Mouse (Mus musculus): ENCODE results near the gene Nova2.
A peak's percentile ranks its signal among the peaks of the same experiment; 100 is the strongest.

Nova2 gene

GRCm38 (mm10) chr7:18926041-18926790 is 528 bp downstream of the Nova2 start:
- DNase-seq, result peak; percentile 63

GRCm38 (mm10) chr7:18926911-18927310 is 1.2 kb downstream of the Nova2 start:
- DNase-seq, result no peak

- peak; percentile 63 for DNase-seq
These were observed 2.1 kb downstream of the Nova2 start for GRCm38 (mm10) chr7:18927759-18928158.

GRCm38 (mm10) chr7:18942376-18942775 is 16.7 kb downstream of the Nova2 start:
- no peak for DNase-seq

- DNase-seq, result no peak
These were observed 17.1 kb downstream of the Nova2 start for GRCm38 (mm10) chr7:18942815-18943214.

- DNase-seq, result peak; percentile 56
These were observed 22.5 kb downstream of the Nova2 start for GRCm38 (mm10) chr7:18948151-18948550.

GRCm38 (mm10) chr7:18949781-18950522 is 24.3 kb downstream of the Nova2 start:
- no peak for DNase-seq

- no peak for DNase-seq
These were observed 25.0 kb downstream of the Nova2 start for GRCm38 (mm10) chr7:18950523-18951315.

GRCm38 (mm10) chr7:18951397-18951796 is 25.7 kb downstream of the Nova2 start:
- DNase-seq, result peak; percentile 78

GRCm38 (mm10) chr7:18957569-18958383 is 32.1 kb downstream of the Nova2 start:
- peak; percentile 79 for DNase-seq

- no peak for DNase-seq
These were observed 32.7 kb downstream of the Nova2 start for GRCm38 (mm10) chr7:18958384-18958766.

- DNase-seq, result peak; percentile 68
These were observed 33.8 kb downstream of the Nova2 start for GRCm38 (mm10) chr7:18959446-18959845.

- no peak for DNase-seq
These were observed 36.6 kb downstream of the Nova2 start for GRCm38 (mm10) chr7:18962171-18962792.

- no peak for DNase-seq
These were observed 37.1 kb downstream of the Nova2 start for GRCm38 (mm10) chr7:18962795-18963194.

GRCm38 (mm10) chr7:18963294-18963843 is 37.7 kb downstream of the Nova2 start:
- DNase-seq, result no peak

- DNase-seq, result no peak
These were observed 39.6 kb downstream of the Nova2 start for GRCm38 (mm10) chr7:18965312-18965711.

GRCm38 (mm10) chr7:18967603-18968002 is 41.9 kb downstream of the Nova2 start:
- no peak for DNase-seq

- no peak for DNase-seq
These were observed 45.3 kb downstream of the Nova2 start for GRCm38 (mm10) chr7:18970956-18971355.

- DNase-seq, result no peak
These were observed 52.7 kb downstream of the Nova2 start for GRCm38 (mm10) chr7:18978381-18978780.

GRCm38 (mm10) chr7:18986503-18986902 is 60.8 kb downstream of the Nova2 start:
- no peak for DNase-seq

GRCm38 (mm10) chr7:18987100-18987499 is 61.4 kb downstream of the Nova2 start, which contains the start of gene Nanos2:
TSS of gene Nanos2 (plus strand) at chr7:18987400.
- DNase-seq, result no peak

GRCm38 (mm10) chr7:18987747-18988146 is 62.1 kb downstream of the Nova2 start:
- no peak for DNase-seq
